Mouse (Mus musculus) embryonic facial prominence, embryonic 15.5 days (tissue): ENCODE measurements around the gene Dhx37. TPM values are rescaled to one million over a fixed set of nuclear protein-coding genes. Genes with fewer than 3 reads are reported as not detected.
"Not testable (repeated sequence)": the region's sequence is repeated elsewhere in the genome, so short reads cannot be mapped to it uniquely, and the experiment has no call there.

Experiments used
- ATAC-seq: fragments of 200-750 bp; cut with Nextera tagmentation; 2 replicates; pipeline ENCODE4 v1.8.0; 2017; ENCODE audit warnings: low read depth, moderate TSS enrichment; ENCODE audit not compliant: insufficient number of reproducible peaks, low FRiP score, low TSS enrichment
- H3K27ac ChIP-seq: fragments of 300-500 bp; sonication (generic); replicated peaks from 2 replicates; pipeline ENCODE4 v1.5.1; 2015; ENCODE audit warnings: mild to moderate bottlenecking, inconsistent platforms
- H3K27me3 ChIP-seq: fragments of 300-500 bp; sonication (generic); 2 replicates; pipeline ENCODE4 v1.6.1; 2015; ENCODE audit warnings: inconsistent platforms
- H3K36me3 ChIP-seq: fragments of 300-500 bp; sonication (generic); 2 replicates; pipeline ENCODE4 v1.6.1; 2015; ENCODE audit warnings: mild to moderate bottlenecking, inconsistent platforms
- H3K4me1 ChIP-seq: fragments of 300-500 bp; sonication (generic); 2 replicates; pipeline ENCODE4 v1.6.1; 2015; ENCODE audit warnings: inconsistent platforms
- H3K4me2 ChIP-seq: fragments of 300-500 bp; sonication (generic); replicated peaks from 2 replicates; pipeline ENCODE4 v1.6.1; 2015; ENCODE audit warnings: mild to moderate bottlenecking, inconsistent platforms
- H3K4me3 ChIP-seq: fragments of 300-500 bp; sonication (generic); replicated peaks from 2 replicates; pipeline ENCODE4 v1.5.1; 2015; ENCODE audit warnings: mild to moderate bottlenecking, inconsistent platforms
- H3K9ac ChIP-seq: fragments of 300-500 bp; sonication (generic); 2 replicates; pipeline ENCODE4 v1.6.1; 2015; ENCODE audit warnings: inconsistent platforms
- H3K9me3 ChIP-seq: fragments of 300-500 bp; sonication (generic); replicated peaks from 2 replicates; pipeline ENCODE4 v1.6.1; 2016; ENCODE audit warnings: inconsistent platforms
- WGBS: fragments of 180-500 bp; shearing (Covaris S2); methylation state at CpG from one replicate; pipeline ENCODE4 v1.1.7; 2015; 5-methylcytosine and 5-hydroxymethylcytosine counted together
- polyA plus RNA-seq: library from polyadenylated mRNA; unstranded; fragments of >200 nt; fragmentation: Nextera tagmentation; extraction: Ambion mirVana; gene quantifications from 2 replicates; pipeline ENCODE4 v1.2.1, GENCODE M21; 2015

Gene Dhx37
- polyA plus RNA-seq, 1 experiment from 2014 or later = 11.3 TPM

DNA sequence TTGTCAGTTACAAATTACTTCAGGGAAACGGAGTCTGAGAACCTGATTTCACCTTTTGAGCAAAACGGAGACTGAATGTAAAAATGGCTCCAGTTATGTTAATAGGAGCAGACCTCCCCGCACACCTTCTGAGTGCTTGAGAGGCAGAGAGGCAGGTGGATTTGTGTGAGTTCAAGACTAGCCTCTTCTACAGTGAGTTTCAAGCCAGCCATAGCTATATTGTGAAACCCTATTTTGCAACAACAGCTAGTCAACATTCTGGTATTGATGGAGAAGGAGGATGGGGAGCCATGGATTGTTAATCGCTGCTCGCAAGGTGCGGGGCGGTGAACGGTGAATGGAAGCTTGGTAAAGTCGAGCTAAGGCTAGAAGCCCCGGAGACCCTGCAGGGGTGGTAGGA, 31.4 kb downstream of the Dhx37 start:
- Histone ChIP-seq H3K9me3 (no peaks in the 10 kb centered on the region), H3K9ac (no peak overlapping the region), H3K4me2 (no peak overlapping the region), H3K4me3 (no peak overlapping the region), H3K36me3 (no peaks in the 10 kb centered on the region), H3K27me3 (no peaks in the 10 kb centered on the region), H3K27ac (no peak overlapping the region), H3K4me1 (peaks cover 14% of the 10 kb centered on the region)
- WGBS = 52% methylated on average over 10 of the region's 10 CpGs
- no peak for ATAC-seq

DNA sequence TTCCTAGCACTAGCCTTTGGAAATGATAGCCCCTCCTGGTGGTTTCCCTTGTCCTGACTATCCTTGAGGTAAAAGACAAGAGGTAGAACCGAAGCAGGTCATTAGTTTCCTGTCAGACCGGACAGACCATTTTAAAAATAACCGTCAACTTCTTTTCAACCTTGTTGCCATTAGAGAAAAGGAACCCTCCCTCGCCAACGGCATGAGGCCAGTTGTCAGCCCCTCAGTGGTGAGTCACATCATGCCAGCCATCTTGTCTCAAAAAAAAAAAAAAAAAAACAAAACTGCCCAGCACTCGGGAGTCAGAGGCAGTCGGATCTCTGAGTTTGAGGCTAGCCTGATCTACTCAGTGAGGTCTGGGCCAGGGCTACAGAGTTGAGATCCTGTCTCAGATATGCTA, 33.0 kb downstream of the Dhx37 start:
- Histone ChIP-seq H3K4me3 (no peak overlapping the region), H3K9me3 (no peaks in the 10 kb centered on the region), H3K9ac (no peak overlapping the region), H3K4me2 (no peak overlapping the region), H3K4me1 (peaks cover 4% of the 10 kb centered on the region; the same call in 1 of the 2 replicates), H3K27ac (no peak overlapping the region), H3K27me3 (no peaks in the 10 kb centered on the region), H3K36me3 (no peaks in the 10 kb centered on the region)
- 44% methylated on average over 7 of the region's 7 CpGs for WGBS
- no peak for ATAC-seq

DNA sequence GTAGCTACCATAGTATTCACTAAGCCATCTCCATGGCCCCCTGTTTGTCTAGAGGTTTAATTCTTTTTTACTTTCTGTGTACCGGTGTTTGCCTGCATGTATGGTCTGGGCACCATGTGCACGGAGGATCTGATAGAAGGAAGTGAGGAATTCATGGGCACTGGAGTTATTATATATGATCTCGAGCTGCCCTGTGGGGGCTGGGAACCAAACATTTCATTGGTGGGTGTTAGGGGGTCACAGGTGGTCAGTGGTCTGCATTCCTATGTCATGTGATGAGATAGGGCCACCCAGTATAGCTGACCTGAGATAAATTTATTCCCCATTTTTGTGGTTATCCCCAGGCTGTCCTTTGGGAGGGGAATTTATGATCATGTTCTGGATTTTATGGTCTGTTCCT, 38.9 kb downstream of the Dhx37 start:
- Histone ChIP-seq H3K27ac (peak overlapping the region; percentile 99), H3K27me3 (no peaks in the 10 kb centered on the region), H3K9ac (no peak overlapping the region), H3K4me3 (no peak overlapping the region), H3K4me1 (peaks cover 45% of the 10 kb centered on the region), H3K36me3 (no peaks in the 10 kb centered on the region), H3K4me2 (peak overlapping the region; percentile 55; the same call in 1 of the 2 replicates), H3K9me3 (no peaks in the 10 kb centered on the region)
- ATAC-seq = no peak
- 33% methylated on average over 3 of the region's 3 CpGs for WGBS

DNA sequence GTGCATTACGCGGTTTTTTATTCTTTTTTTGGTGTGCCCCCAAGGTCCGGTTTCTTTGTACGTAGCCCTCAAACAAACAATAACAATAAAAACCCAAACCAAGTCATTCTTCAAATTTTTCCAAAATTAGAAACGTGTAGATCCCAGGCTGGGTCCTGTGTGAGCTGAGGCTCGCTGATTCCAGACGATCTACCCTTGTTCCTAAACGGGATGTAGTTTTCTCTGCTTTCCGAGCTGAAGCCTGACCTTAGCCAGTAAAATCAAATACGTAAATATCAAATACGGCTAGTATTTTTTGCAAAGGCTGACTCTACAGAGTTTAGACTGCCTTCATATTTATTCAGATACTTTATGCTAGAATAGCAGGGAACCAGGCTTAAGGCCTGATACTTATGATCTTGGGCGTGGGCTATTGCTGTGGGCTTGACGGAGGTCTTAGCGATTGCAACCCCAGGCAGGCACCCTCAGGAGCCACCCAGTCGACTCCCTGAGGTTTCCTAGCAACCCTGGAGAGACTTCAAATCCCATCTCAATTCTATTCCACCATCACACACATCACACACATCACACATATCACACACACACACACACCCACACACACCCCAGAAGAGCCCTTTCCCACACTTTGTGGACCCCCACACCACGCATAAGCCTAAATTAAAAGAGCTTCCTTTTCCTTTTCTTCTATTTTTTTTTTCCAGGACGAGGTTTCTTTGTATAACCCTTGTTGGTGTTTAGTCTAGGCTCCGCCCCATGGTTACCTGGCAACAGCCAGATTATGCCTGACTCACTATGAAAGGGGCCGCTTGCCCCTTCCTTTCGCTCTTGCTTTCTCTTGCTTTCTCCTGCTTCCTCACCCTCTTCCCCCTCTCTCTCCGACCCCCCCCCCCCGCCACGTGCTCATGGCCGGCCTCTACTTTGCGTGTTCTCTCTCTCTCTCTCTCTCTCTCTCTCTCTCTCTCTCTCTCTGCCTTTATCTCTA, 40.0 kb downstream of the Dhx37 start:
- no peaks in the 10 kb centered on the region for H3K27me3 ChIP-seq
- peak overlapping the region; percentile 40 for H3K4me3 ChIP-seq
- H3K9ac ChIP-seq = peak overlapping the region; percentile 7
- H3K4me1 ChIP-seq = peaks cover 45% of the 10 kb centered on the region
- H3K27ac ChIP-seq = peak overlapping the region; percentile 99
- 6% methylated on average over 21 of the region's 25 CpGs for WGBS
- peak; percentile 44; the same call in 1 of the 2 replicates for ATAC-seq
- peak overlapping the region; percentile 55 for H3K4me2 ChIP-seq
- H3K36me3 ChIP-seq = no peaks in the 10 kb centered on the region
- H3K9me3 ChIP-seq = no peaks in the 10 kb centered on the region

DNA sequence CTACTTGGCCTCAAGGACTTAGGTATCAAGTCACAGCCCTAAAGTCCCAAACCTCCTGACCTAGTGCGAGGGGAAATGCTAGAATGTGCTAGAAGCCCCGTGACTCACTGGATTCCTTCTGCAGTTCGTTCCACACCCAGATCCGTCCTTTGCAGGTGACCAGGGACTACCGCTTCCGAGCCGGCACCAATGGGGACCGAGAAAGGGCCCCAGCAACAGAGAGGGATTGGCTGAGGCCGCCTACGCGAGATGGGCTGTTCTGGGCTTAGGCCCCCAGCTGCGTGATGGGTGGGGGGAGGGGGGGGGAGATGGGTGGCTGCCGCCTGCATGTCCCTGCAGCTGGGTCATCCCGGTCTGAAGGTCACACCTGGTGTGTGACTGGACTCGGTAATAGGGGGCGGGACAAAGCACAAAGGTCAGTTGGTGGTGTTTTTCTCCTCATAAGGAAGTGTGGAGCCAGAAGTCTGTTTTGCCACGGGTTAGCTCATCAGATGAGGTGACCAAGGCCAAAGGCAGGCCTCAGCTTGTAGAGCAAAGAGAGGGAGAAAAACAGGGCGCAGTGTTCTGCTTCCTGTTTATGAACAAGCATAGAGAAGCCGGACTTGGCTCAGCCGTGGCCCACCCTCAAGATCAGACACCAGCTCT, 40.8 kb downstream of the Dhx37 start:
- ATAC-seq = peak; percentile 95
- peak overlapping the region; percentile 7; the same call in 1 of the 2 replicates for H3K9ac ChIP-seq
- peak overlapping the region; percentile 55 for H3K4me2 ChIP-seq
- no peaks in the 10 kb centered on the region for H3K36me3 ChIP-seq
- peak overlapping the region; percentile 99 for H3K27ac ChIP-seq
- H3K4me1 ChIP-seq = peaks cover 51% of the 10 kb centered on the region
- H3K9me3 ChIP-seq = no peaks in the 10 kb centered on the region
- peak overlapping the region; percentile 40 for H3K4me3 ChIP-seq
- WGBS = under 1% methylated on average over 20 of the region's 20 CpGs
- no peaks in the 10 kb centered on the region for H3K27me3 ChIP-seq

DNA sequence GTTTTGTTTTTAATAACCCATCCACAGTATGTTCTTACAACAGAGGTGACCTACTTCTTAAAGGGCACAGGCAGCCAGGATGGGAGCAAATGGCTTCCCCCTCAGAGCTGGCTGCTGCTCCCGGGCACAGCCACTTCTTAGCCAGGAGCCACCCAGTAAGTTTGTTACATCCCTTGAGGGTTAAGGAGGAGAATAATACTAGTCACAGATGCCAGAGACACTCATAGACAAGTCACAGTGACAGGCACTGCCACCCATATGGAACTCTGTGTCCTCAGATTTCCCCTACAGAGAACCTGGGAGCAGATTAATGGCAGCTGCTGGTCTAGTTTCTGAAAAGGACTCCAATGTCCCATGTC, 41.3 kb downstream of the Dhx37 start:
- H3K9ac ChIP-seq = no peak overlapping the region
- ATAC-seq = peak; percentile 0; the same call in 1 of the 2 replicates

DNA sequence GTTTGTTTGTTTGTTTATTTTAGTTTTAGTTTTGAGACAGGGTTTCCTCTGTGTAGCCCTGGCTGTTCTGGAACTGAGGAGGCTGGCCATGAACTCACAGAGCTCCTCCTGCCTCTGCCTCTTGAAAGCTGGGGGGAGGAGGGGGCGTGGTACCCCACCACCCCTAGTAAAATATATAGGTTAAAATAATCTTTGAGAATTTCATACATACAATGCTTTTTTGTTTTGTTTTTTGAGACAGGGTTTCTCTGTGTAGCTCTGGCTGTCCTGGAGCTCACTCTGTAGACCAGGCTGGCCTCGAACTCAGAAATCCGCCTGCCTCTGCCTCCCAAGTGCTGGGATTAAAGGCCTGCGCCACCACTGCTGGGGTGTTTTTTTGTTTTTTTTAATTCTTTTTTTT, 41.7 kb downstream of the Dhx37 start:
- 93% methylated on average over 4 of the region's 4 CpGs for WGBS
- ATAC-seq, H3K4me2 ChIP-seq: not testable (repeated sequence)

More for the DNA sequence above, 41.3 kb downstream of the Dhx37 start:
- Histone ChIP-seq H3K36me3 (no peaks in the 10 kb centered on the region), H3K4me1 (peaks cover 52% of the 10 kb centered on the region), H3K27me3 (no peaks in the 10 kb centered on the region), H3K9me3 (no peaks in the 10 kb centered on the region), H3K4me2 (peak overlapping the region; percentile 55), H3K27ac (peak overlapping the region; percentile 99), H3K4me3 (peak overlapping the region; percentile 40)
- WGBS = 16% methylated on average over 1 of the region's 1 CpGs

DNA sequence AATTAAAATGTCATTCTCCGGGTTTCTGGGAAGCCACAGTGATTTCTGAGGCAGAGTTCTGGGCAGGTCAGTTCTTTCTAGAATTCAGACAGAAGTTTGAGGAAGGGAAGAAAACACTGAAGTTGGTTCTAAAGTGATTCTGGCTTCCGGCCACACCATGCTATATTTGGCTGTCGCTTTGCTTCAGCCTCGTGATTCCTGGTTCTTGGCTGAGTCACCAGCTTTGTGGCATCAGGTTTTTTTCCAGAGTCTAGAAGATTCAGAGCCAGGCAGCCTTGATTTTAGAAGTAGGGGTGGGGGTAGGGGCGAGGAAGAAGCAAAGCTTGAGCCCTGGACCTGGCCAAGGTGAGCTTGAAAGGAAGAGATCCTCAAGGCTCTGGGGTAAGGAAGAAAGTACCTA, 42.3 kb downstream of the Dhx37 start:
- no peak overlapping the region for H3K4me2 ChIP-seq
- no peaks in the 10 kb centered on the region for H3K36me3 ChIP-seq
- H3K9me3 ChIP-seq = no peaks in the 10 kb centered on the region
- ATAC-seq = no peak
- 60% methylated on average over 5 of the region's 5 CpGs for WGBS
- H3K4me1 ChIP-seq = peaks cover 52% of the 10 kb centered on the region
- H3K4me3 ChIP-seq = no peak overlapping the region
- H3K27ac ChIP-seq = peak overlapping the region; percentile 99
- H3K9ac ChIP-seq = no peak overlapping the region
- no peaks in the 10 kb centered on the region for H3K27me3 ChIP-seq

More for the DNA sequence above, 41.7 kb downstream of the Dhx37 start:
- not testable (repeated sequence) for H3K9ac ChIP-seq, H3K27me3 ChIP-seq, H3K9me3 ChIP-seq, H3K4me3 ChIP-seq, H3K36me3 ChIP-seq
- Histone ChIP-seq H3K27ac (peak overlapping the region; percentile 99), H3K4me1 (peaks cover 52% of the 10 kb centered on the region)

DNA sequence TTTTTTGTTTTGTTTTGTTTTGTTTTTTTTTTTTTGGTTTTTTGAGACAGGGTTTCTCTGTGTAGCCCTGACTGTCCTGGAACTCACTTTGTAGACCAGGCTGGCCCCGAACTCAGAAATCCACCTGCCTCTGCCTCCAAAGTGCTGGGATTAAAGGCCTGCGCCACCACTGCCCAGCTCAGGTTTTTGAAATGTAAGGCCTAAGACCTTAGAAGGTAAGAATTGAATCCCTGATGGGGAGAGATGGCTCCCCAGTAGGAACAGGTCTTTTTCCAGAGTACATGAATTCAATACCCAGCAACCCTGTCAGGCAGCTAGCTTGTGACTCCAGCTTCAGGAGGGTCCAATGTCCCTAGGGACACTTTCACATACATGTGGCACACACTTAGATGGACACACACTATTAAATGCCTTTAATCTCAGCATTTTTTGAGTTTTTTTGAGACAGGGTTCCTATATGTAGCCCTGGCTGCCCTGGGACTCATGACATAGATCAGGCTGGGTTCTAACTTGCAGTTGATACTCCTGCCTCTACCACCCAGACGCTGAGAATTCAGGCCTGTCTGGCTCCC, 42.9 kb downstream of the Dhx37 start:
- no peak for ATAC-seq
- Histone ChIP-seq H3K9ac (no peak overlapping the region), H3K36me3 (peaks cover under 1% of the 10 kb centered on the region), H3K4me1 (peaks cover 52% of the 10 kb centered on the region), H3K4me2 (no peak overlapping the region), H3K9me3 (no peaks in the 10 kb centered on the region), H3K27me3 (no peaks in the 10 kb centered on the region), H3K4me3 (no peak overlapping the region), H3K27ac (peak overlapping the region; percentile 99)
- 85% methylated on average over 3 of the region's 3 CpGs for WGBS

DNA sequence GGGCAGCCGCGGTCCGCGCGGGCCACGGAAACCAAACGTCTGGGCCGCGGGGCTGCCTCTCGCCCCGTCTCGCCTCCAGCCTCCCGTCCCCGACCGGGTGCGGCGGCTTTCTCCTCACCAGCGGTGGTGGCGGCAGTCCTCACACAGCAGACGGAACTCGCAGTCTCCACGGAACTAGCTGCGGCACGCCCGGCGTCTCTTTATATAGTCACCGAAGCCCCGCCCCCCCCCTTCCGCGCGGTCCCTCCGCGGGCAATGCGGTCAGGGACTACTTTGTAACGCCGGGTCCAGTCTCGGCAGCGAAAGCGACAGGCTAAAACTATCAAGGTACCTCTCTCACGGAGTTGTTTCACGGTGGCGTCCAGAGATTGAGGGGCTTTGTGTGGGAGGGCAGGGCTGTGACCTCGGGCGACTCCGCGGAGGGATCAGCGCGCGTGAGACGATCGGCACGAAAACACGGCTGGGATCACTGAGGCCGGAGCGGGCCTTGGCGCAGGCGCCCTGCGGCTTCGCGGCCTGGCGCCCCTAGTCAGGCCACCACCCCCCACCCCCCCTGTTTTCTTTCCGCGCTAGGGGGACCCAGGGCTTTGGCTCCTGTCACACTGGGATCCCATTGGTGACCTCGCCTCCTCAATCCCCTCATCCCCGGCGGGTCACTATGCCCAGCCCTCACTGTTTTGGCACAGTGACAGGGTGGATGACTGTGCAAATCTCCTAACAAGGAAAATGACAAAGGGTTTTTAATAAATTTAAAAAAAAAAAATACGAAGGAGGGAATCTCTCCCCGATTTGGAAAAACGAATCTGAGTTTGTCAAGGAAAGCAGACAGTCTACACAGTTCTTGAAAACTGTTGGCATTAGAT, 44.1 kb downstream of the Dhx37 start, which contains the start of gene Ubc:
Gene Ubc, minus strand, starts transcription at position 624 of the 863 bp plus-strand sequence.
- Histone ChIP-seq H3K36me3 (peaks cover 12% of the 10 kb centered on the region), H3K9ac (peak within 1 kb of the TSS; percentile 100), H3K9me3 (no peaks in the 10 kb centered on the region), H3K27me3 (no peaks in the 10 kb centered on the region), H3K4me3 (peak within 1 kb of the TSS; percentile 100), H3K4me1 (peaks cover 59% of the 10 kb centered on the region), H3K27ac (peak within 1 kb of the TSS; percentile 99), H3K4me2 (peak within 1 kb of the TSS; percentile 84)
- WGBS = under 1% methylated on average over 64 of the region's 69 CpGs
- ATAC-seq = peak; percentile 44; the same call in 1 of the 2 replicates
